28 mouse cellular contexts compared by ENCODE assay signal in genomic region chr10:67425407-67425806, GRCm38 (mm10).
A peak's percentile ranks its signal among the peaks of the same experiment; 100 is the strongest.
DNase-seq lines count a peak whose midpoint lies in the region; ATAC-seq and TF ChIP-seq lines count a peak whose summit lies in the region.
"Had no signal": no experiment of that assay in that cellular context is flagged by ENCODE, and none has a peak within 500 bp of the region (broad histone marks: within the 10 kb centered on the region; RNA-seq: fewer than 3 reads in every experiment).

No protein-coding gene starts in this region.

- H3K79me2 ChIP-seq in MEL (ENCODE audit: control insufficient read depth, insufficient read depth, low read length, poor library complexity): no peaks in the 10 kb centered on the region

- H3K4me3 ChIP-seq in E14TG2a.4 (replicated peaks; ENCODE audit: low read length): no peak overlapping the region
- no peak overlapping the region for H3K4me3 ChIP-seq in ES-Bruce4 (ENCODE audit: low read depth, low read length)
- H3K4me3 ChIP-seq in MEL (ENCODE audit: control insufficient read depth in 1 of 2, insufficient read depth in 1 of 2, low read depth in 2 of 2, low read length in 2 of 2): no peak overlapping the region
- no peak overlapping the region for H3K4me3 ChIP-seq in stomach, postnatal 0 days (ENCODE audit: low read depth, low read length)
- H3K4me3 ChIP-seq: embryonic facial prominence, embryonic 10.5 days; embryonic facial prominence, embryonic 13.5 days; forebrain, embryonic 10.5 days; heart, embryonic 13.5 days; hindbrain, embryonic 15.5 days had no signal

- TF ChIP-seq CTCF in E14TG2a.4 (conservative IDR thresholded peaks at IDR 0.05; ENCODE audit: low read length) (peak; percentile 23; the same call in 1 of the 2 replicates), ES-Bruce4 (IDR thresholded peaks at IDR 0.05; ENCODE audit: low read depth, low read length) (peak; percentile 53), MEL (IDR thresholded peaks at IDR 0.05 in 2 of 3, conservative IDR thresholded peaks at IDR 0.05 in 1 of 3; ENCODE audit: control insufficient read depth in 1 of 3, insufficient read depth in 1 of 3, low read depth in 2 of 3, low read length in 3 of 3, poor library complexity in 1 of 3, severe bottlenecking in 1 of 3) (peak; percentile 16 to 27 (median 19); a peak in 4 of 6 replicates)
- TF ChIP-seq CTCF in stomach, postnatal 0 days (IDR thresholded peaks at IDR 0.05; ENCODE audit: low read depth): 0 out of 2 replicates have a peak, but pooled peaks have one; percentile 13

- H3K9ac ChIP-seq in ES-Bruce4 (ENCODE audit: low read depth, poor library complexity, severe bottlenecking) (no peak overlapping the region), MEL (ENCODE audit: control insufficient read depth, low read depth, low read length, poor library complexity, severe bottlenecking) (no peak overlapping the region)
- no peak overlapping the region for H3K9ac ChIP-seq in stomach, postnatal 0 days (ENCODE audit: low read length)
- H3K9ac ChIP-seq: embryonic facial prominence, embryonic 13.5 days; heart, embryonic 13.5 days; hindbrain, embryonic 15.5 days had no signal

- TF ChIP-seq EP300 in ES-Bruce4 (IDR thresholded peaks at IDR 0.05; ENCODE audit: insufficient read depth, low read depth, low read length): no peak
- TF ChIP-seq EP300 in MEL (IDR thresholded peaks at IDR 0.05; ENCODE audit: low read depth in 1 of 2, low read length in 2 of 2): no peak
- no peak for TF ChIP-seq EP300 in stomach, postnatal 0 days (optimal IDR thresholded peaks at IDR 0.05)

- TF ChIP-seq RAD21 in MEL (IDR thresholded peaks at IDR 0.05; ENCODE audit: low read depth, low read length): no peak; the same call in 1 of the 2 replicates

- H3K4me1 ChIP-seq in E14TG2a.4 (replicated peaks; ENCODE audit: low read depth, low read length) (no peaks in the 10 kb centered on the region; the same call in 1 of the 2 replicates), ES-Bruce4 (ENCODE audit: control insufficient read depth, insufficient read depth, low read length) (no peaks in the 10 kb centered on the region), MEL (ENCODE audit: control insufficient read depth in 1 of 2, insufficient read depth in 2 of 2, low read length in 2 of 2) (no peaks in the 10 kb centered on the region; a peak in 1 of 4 replicates)
- no peaks in the 10 kb centered on the region for H3K4me1 ChIP-seq in stomach, postnatal 0 days (replicated peaks; ENCODE audit: control insufficient read depth, insufficient read depth)
- H3K4me1 ChIP-seq: heart, embryonic 13.5 days; hindbrain, embryonic 15.5 days had no signal

- H3K36me3 ChIP-seq in E14TG2a.4 (ENCODE audit: insufficient read depth, low read length) (no peaks in the 10 kb centered on the region), ES-Bruce4 (ENCODE audit: control insufficient read depth, insufficient read depth, low read length, poor library complexity, severe bottlenecking) (no peaks in the 10 kb centered on the region), MEL (ENCODE audit: control insufficient read depth in 1 of 2, insufficient read depth in 2 of 2, low read length in 2 of 2) (peaks cover 3 to 9% of the 10 kb centered on the region in 2 experiments; a peak in 3 of 4 replicates)
- H3K36me3 ChIP-seq in stomach, postnatal 0 days (ENCODE audit: control insufficient read depth, insufficient read depth, low read length): no peaks in the 10 kb centered on the region
- H3K36me3 ChIP-seq: embryonic facial prominence, embryonic 10.5 days; embryonic facial prominence, embryonic 13.5 days; forebrain, embryonic 10.5 days; heart, embryonic 13.5 days; hindbrain, embryonic 15.5 days had no signal

- WGBS in stomach, postnatal 0 days: 94% methylated on average over 6 of the region's 6 CpGs

- no peak overlapping the region for H3K27ac ChIP-seq in ES-Bruce4 (ENCODE audit: insufficient read depth, low read length)
- H3K27ac ChIP-seq in MEL (ENCODE audit: control insufficient read depth, low read depth, low read length): no peak overlapping the region
- H3K27ac ChIP-seq in stomach, postnatal 0 days (replicated peaks): no peak overlapping the region
- H3K27ac ChIP-seq: embryonic facial prominence, embryonic 10.5 days; embryonic facial prominence, embryonic 13.5 days; forebrain, embryonic 10.5 days; heart, embryonic 13.5 days; hindbrain, embryonic 15.5 days had no signal

- H3K9me3 ChIP-seq in E14TG2a.4 (ENCODE audit: low read length) (no peaks in the 10 kb centered on the region), ES-Bruce4 (replicated peaks; ENCODE audit: control insufficient read depth, insufficient read depth, low read length, poor library complexity, severe bottlenecking) (no peaks in the 10 kb centered on the region), MEL (replicated peaks; ENCODE audit: insufficient read depth, low read length) (no peaks in the 10 kb centered on the region)
- H3K9me3 ChIP-seq in stomach, postnatal 0 days (ENCODE audit: control insufficient read depth, low read length): no peaks in the 10 kb centered on the region
- H3K9me3 ChIP-seq: embryonic facial prominence, embryonic 13.5 days; forebrain, embryonic 10.5 days; hindbrain, embryonic 15.5 days had no signal

- no peak overlapping the region for H3K4me2 ChIP-seq in stomach, postnatal 0 days (replicated peaks; ENCODE audit: low read depth)
- H3K4me2 ChIP-seq: embryonic facial prominence, embryonic 13.5 days; heart, embryonic 13.5 days; hindbrain, embryonic 15.5 days had no signal

- TF ChIP-seq POLR2A in ES-Bruce4 (IDR thresholded peaks at IDR 0.05; ENCODE audit: insufficient read depth, low read length) (no peak), MEL (IDR thresholded peaks at IDR 0.05; ENCODE audit: control insufficient read depth in 1 of 2, insufficient read depth in 1 of 2, low read depth in 1 of 2, low read length in 2 of 2, poor library complexity in 1 of 2) (no peak)

- H3K27me3 ChIP-seq in E14TG2a.4 (ENCODE audit: insufficient read depth, low read length) (peaks cover 3% of the 10 kb centered on the region; the same call in 1 of the 2 replicates), ES-Bruce4 (ENCODE audit: control insufficient read depth, insufficient read depth, low read length, poor library complexity, severe bottlenecking) (no peaks in the 10 kb centered on the region), MEL (ENCODE audit: control insufficient read depth in 1 of 2, insufficient read depth in 2 of 2, low read length in 2 of 2) (no peaks in the 10 kb centered on the region)
- no peaks in the 10 kb centered on the region for H3K27me3 ChIP-seq in stomach, postnatal 0 days (ENCODE audit: control insufficient read depth, insufficient read depth, low read length)
- H3K27me3 ChIP-seq: embryonic facial prominence, embryonic 13.5 days; heart, embryonic 13.5 days; hindbrain, embryonic 15.5 days had no signal

- no peak for ATAC-seq in stomach, postnatal 0 days (ENCODE audit: low FRiP score, low TSS enrichment)
- ATAC-seq in erythroblast, adult 5-6 weeks (replicated peaks; ENCODE audit: low FRiP score, poor library complexity, severe bottlenecking): no peak
- ATAC-seq: activated CD4-positive, CD25-positive, alpha-beta regulatory T cell, adult 4 months; CD4-positive, CD25-positive, alpha-beta regulatory T cell, adult 4 months; forebrain, embryonic 14.5 days; intestine, postnatal 0 days; Patski had no signal

- DNase-seq in MEL (ENCODE audit: low read depth, low spot score): no peak
- no peak for DNase-seq in stomach, postnatal 0 days (ENCODE audit: low spot score)
- DNase-seq in embryo, embryonic 10.5 days (ENCODE audit: low spot score): no peak
- DNase-seq: adrenal gland, postnatal 10 days; adrenal gland, postnatal 36 days; cerebellum, adult 11 months; cerebellum, adult 2 months; cerebellum, adult 9-11 months; cerebellum, postnatal 25 days; embryo, embryonic 11 days; gastrocnemius, postnatal 25 days; heart, adult 18-20 months; heart, postnatal 14 days; heart, postnatal 4 days; kidney, adult 2 months had no signal

TF ChIP-seq in MEL, 35 proteins besides CTCF, POLR2A, EP300 and RAD21:
- TF ChIP-seq SIN3A (IDR thresholded peaks at IDR 0.05; ENCODE audit: low read length) (no peak), TAL1 (IDR thresholded peaks at IDR 0.05; ENCODE audit: low read length) (no peak), ZKSCAN1 (IDR thresholded peaks at IDR 0.05; ENCODE audit: low read depth, low read length) (no peak), POLR2AphosphoS5 (IDR thresholded peaks at IDR 0.05; ENCODE audit: borderline replicate concordance, low read depth, low read length) (no peak)
TF ChIP-seq in MEL: peak in this region for 0.
